Mouse (Mus musculus) spleen, adult 12 weeks (tissue): ENCODE measurements around the gene Kdm3a.

ENCODE experiments used
- DNase-seq: peaks from one replicate; pipeline ENCODE4 v3.0.0; 2022; ENCODE audit warnings: low spot score

Kdm3a gene

DNA sequence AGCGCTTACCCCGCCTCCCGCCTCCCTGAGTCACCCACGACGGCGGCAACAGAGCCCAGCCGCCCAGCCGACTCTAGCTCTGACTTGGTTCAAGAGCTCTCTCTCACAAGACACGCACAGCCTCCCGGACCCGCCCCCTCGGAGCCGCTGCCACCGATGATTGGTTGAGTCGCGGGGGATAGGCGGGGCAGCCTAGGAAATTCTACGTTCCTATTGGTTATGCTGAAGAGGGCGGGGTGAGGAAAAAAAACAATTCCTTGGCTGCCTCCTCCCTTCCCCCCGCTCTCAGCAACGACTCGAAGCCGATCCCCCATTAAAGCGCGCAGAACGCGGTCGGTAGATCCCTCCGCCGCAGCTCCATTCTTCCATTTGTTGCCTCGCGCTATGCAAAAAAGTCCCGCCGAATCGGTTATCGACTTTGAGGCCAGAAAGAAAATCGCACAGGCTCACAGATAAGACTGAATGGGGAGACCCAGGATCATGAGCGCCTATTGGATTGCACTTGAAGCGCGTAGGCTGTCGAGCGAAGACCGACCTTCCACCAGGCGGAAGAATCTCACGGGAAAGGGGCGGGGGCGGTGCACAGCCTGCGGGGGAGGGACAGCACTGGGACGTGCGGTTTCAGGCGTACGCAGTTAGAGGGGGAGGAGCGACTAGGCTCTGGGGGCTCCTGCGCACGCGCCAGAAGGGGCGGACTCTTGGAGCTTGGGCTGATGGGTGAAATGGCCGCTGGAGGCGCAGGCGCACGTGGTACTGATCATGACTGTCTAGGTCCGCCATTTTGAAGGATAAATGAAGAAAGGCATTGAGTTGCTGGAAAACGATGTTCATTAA lies at the start of gene Kdm3a:
Gene Kdm3a, minus strand, starts transcription at position 162 of the 834 bp plus-strand sequence.
- DNase-seq: peak; percentile 98

DNA sequence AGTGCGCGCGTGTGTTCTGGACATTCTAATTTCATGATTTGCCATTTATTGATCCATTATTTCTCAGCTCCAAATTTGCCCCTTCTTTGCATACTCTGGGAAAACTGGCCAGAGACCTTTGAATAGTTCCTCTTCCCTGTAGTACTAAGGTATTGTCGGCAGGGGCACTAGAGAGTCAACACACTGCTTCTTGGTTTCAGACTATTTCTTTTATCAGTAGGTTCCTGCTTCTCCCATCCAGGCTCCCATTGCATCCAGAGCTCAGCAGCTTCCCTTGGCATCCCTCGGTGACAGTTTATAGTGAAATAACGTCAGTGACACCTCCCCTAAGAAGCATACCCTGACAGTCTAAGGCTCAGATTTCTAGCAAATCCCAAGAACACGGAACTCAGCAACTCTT lies 46.1 kb upstream of the Kdm3a start:
- no peak for DNase-seq

- DNase-seq: no peak
Measured at GRCm38 (mm10) chr6:71673166-71673565, 40.4 kb upstream of the Kdm3a start.

DNA sequence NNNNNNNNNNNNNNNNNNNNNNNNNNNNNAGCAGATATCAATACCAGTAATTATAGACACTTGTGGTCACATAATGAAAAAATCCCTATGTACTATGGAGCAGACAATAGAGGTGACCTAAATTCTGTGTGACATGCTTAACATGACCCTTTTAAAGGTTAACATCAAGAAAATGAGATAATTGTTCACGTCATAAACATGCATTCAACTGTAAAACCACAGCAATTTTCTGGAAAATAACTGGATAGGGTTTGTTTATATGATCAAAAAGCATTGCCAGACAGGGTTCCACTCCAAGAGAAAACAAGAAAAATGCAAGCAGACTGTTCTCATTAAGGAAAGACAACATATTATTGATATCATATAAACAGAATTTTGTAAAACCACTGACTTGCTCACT lies 31.7 kb upstream of the Kdm3a start:
- no peak for DNase-seq

GRCm38 (mm10) chr6:71658290-71658689 lies 25.5 kb upstream of the Kdm3a start:
- DNase-seq: no peak

DNA sequence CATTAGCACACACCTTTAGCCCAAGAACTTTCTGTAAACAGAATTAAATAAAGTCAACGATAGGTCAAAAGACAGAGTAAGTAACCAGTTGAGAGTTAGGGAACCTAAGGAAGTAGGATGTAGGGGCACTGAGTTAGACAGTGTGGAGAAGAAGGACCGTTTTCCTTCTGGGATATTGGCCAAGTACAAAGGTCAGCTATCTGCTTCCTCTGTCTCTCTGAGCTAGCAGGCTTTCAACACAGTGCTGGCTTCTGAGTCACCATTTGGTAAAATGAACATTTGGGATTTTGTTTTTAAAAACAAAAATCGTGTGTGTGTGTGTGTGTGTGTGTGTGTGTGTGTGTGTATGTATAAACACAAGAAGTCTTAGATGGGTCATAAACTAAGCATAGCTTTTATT lies 23.0 kb upstream of the Kdm3a start:
- DNase-seq: no peak

- DNase-seq: no peak
Measured at GRCm38 (mm10) chr6:71651868-71652267, 19.1 kb upstream of the Kdm3a start.

- no peak for DNase-seq
Measured at GRCm38 (mm10) chr6:71632486-71632828, 333 bp downstream of the Kdm3a start.

DNA sequence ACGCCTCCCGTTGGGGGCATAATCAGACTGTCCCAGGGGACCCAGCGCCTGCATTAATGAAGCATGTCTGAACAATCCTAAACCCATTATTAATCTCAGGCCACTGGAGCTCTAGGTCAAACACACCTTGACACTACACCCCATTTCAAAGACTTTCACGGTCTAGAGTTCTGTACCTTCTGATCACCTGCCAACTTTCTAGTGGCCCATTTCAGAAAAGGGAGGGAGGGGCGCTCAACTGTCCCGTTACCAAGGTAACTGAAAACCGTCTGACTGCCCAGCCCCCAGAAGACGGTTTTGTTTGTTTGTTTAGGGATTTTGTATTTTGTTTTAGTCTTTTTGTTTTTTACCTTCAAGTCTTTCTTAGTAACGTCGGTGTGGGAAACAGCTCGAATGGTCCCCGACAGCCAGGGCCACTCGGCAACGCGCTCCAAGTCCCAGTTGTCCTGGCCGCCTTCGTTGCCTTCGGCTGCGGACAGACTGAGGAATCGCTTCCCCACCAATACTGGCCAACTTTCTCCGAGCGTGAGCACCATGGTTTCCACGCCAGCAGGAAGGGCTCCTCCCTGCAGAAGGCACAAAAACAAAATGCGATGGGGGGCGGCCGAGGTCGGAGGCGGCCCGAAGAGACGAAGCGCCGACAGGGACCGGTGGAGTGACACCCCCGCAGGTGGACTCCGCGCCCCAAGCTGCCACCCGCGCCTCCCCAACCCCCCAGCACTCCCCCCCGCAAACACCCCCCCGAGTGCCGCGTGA lies 906 bp downstream of the Kdm3a start:
- peak; percentile 34 for DNase-seq

- DNase-seq: no peak
Measured at GRCm38 (mm10) chr6:71631196-71631595, 1.6 kb downstream of the Kdm3a start.

- no peak for DNase-seq
Measured at GRCm38 (mm10) chr6:71627325-71627724, 5.5 kb downstream of the Kdm3a start.

- DNase-seq: no peak
Measured at GRCm38 (mm10) chr6:71625984-71626383, 6.8 kb downstream of the Kdm3a start.

DNA sequence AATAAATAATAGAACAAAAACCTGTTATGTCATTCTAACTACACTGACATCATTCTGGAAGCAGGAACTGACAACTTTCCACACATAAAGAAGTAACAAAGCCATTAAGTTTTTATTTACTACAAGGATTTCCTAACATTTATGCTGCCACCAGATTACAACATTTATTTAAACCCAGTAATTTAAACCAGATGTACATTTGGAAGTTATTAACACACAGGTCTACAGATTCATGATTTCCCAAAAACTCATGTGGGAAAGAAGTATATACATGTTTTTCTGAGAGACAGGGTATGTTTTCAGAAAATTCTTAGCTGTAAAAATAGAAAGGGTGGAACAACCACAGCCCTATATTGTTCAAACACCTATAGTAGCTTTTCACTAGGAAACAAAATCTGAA lies 8.1 kb downstream of the Kdm3a start:
- no peak for DNase-seq

GRCm38 (mm10) chr6:71621981-71622380 lies 10.8 kb downstream of the Kdm3a start:
- DNase-seq: no peak

DNA sequence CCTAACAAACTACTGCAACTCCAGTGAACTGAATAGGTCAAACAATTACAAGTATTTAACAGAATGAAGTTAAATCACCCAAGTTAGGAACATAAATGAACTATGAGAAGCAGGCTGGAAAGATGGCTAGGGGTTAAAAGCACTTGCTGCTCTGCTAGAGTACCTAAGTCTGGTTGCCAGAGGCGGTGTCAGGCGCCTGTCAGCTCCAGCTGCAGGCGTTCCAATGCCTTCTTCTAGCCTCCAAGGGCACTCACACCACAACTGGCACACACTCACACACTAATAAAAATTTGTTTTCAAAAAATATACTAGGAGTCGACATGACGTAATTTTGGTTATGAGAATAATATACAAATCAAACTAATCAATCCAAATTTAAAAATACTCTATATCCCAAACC lies 11.2 kb downstream of the Kdm3a start:
- no peak for DNase-seq

DNA sequence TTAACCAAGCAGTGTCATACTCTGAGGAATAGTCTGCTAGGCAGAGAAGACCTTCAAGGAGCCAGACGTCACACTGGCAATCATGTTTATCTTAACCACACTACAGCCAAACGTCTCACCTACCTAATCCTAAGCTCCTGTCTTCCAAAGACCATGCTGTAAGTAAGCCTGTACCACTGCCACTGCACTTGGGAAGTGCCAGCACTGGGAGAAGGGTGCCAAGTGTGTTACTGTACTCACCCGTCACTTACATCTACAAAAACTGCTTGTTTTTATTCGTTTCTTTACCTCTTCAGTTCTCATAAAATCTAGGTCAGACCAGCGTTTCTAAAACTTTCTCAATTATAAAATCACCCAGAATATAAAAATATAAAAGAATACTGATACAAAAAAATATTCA lies 15.8 kb downstream of the Kdm3a start:
- DNase-seq: no peak

- no peak for DNase-seq
Measured at GRCm38 (mm10) chr6:71613225-71613624, 19.6 kb downstream of the Kdm3a start.

GRCm38 (mm10) chr6:71609968-71610367 lies 22.8 kb downstream of the Kdm3a start:
- DNase-seq: no peak

GRCm38 (mm10) chr6:71608994-71609393 lies 23.8 kb downstream of the Kdm3a start:
- DNase-seq: no peak

DNA sequence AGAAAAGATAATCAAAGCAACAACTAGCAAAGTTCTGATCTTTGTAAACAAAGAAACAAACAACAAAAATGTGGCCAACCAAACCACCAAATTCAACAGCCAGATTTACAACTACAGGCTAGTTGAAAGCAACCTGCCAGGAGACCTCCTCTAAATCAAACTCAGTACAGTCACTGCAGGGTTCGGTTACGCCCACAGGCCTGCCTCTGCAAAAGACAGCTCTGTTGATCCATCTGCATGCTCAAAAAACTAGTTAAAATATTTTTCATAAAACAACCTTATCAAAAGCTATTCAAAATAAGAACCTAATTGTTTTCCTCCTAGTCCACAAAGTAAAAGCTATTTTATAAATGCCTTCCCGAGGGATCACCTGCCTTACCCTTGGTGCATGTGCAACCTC lies 25.0 kb downstream of the Kdm3a start:
- DNase-seq: no peak

DNA sequence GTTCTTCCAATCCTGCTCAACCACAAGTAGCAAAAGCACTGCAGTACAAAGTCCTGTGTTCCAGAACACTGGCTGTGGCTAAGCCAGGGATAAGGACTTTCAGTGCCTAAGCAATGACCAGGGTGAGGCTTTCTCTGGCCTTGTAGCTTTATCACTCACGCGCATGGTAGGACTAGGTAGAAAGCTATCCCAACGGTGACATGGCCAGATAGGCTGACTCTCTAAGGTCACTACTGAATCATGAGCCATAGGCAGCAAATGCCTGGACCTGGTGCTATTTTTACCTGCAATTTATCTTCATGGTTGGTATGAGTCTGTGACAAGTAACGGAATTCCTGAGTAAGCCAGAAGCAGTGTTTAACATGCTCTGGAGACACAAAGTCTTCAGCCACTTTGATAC lies 42.6 kb downstream of the Kdm3a start:
- DNase-seq: no peak

GRCm38 (mm10) chr6:71589401-71589800 lies 43.4 kb downstream of the Kdm3a start:
- no peak for DNase-seq

GRCm38 (mm10) chr6:71583198-71583597 lies 49.6 kb downstream of the Kdm3a start:
- DNase-seq: no peak

DNA sequence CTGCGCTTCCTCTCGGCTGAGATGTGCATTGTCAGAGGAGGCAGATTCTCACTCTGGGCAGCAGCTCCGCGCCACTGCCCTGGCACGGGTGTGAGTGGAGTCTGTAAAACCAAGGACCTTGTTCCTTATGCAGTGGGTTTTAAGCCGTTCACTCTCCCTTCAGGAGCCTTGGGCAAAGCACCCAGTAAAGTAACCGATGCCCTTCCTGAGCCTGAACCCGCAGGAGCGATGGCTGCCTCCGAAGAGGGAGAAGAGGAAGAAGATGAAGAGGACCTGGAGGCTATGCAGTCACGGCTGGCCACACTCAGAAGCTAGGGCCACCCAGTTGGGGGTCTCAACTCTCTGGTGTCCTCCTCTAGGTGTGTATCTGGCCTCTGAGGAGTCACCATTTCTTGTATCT lies 53.3 kb downstream of the Kdm3a start:
- DNase-seq: no peak
